Comparison of ENCODE assay signal across 11 mouse cellular contexts in the genomic region with DNA sequence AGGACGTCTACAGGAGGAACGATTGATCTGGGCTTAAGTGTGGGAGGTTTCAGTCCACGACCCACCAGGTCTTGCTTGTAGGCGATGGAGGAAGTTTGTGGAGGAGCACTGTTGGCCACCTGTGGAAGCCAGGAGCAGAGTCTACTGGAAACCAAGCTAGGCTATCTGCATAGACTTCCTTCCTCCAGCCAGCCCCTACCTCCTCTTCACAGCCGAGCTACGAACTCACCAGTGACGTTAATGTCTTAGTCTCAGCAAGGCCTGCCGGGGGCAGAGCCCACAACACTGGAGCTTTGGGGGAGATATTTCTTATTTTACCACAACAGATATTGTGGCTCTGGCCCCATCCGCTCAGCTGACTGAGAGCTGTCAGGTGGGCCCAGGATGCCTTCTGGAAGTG.
A peak's percentile ranks its signal among the peaks of the same experiment; 100 is the strongest.
DNase-seq lines count a peak whose midpoint lies in the region; ATAC-seq and TF ChIP-seq lines count a peak whose summit lies in the region.
"Had no signal": no experiment of that assay in that cellular context is flagged by ENCODE, and none has a peak within 500 bp of the region (broad histone marks: within the 10 kb centered on the region; RNA-seq: fewer than 3 reads in every experiment).

No protein-coding gene starts in this region.

- H3K4me1 ChIP-seq in hindbrain, embryonic 11.5 days (replicated peaks; ENCODE audit: control insufficient read depth, insufficient read depth, low read length) = no peaks in the 10 kb centered on the region
- H3K4me1 ChIP-seq in hindbrain, embryonic 12.5 days = peaks cover 30% of the 10 kb centered on the region
- peaks cover 12% of the 10 kb centered on the region for H3K4me1 ChIP-seq in liver, postnatal 0 days (ENCODE audit: insufficient read depth)
- no peaks in the 10 kb centered on the region; the same call in 1 of the 2 replicates for H3K4me1 ChIP-seq in midbrain, embryonic 11.5 days (ENCODE audit: control insufficient read depth, insufficient read depth, low read length)

- H3K9me3 ChIP-seq in hindbrain, embryonic 11.5 days (ENCODE audit: control insufficient read depth, low read length) = no peaks in the 10 kb centered on the region
- H3K9me3 ChIP-seq in hindbrain, embryonic 12.5 days (replicated peaks) = no peaks in the 10 kb centered on the region
- H3K9me3 ChIP-seq in liver, postnatal 0 days (ENCODE audit: low read length) = no peaks in the 10 kb centered on the region
- no peaks in the 10 kb centered on the region for H3K9me3 ChIP-seq in midbrain, embryonic 11.5 days (ENCODE audit: control insufficient read depth, low read length)
- H3K9me3 ChIP-seq: embryonic facial prominence, embryonic 15.5 days; hindbrain, embryonic 13.5 days; neural tube, embryonic 12.5 days had no signal

- no peaks in the 10 kb centered on the region for H3K27me3 ChIP-seq in hindbrain, embryonic 11.5 days (ENCODE audit: control insufficient read depth, insufficient read depth, low read length)
- no peaks in the 10 kb centered on the region for H3K27me3 ChIP-seq in hindbrain, embryonic 12.5 days
- no peaks in the 10 kb centered on the region for H3K27me3 ChIP-seq in liver, postnatal 0 days (ENCODE audit: insufficient read depth, low read length)
- no peaks in the 10 kb centered on the region for H3K27me3 ChIP-seq in midbrain, embryonic 11.5 days (ENCODE audit: control insufficient read depth, insufficient read depth, low read length)
- H3K27me3 ChIP-seq: embryonic facial prominence, embryonic 15.5 days; hindbrain, embryonic 13.5 days; neural tube, embryonic 12.5 days had no signal

- 79% methylated on average over 9 of the region's 9 CpGs for whole genome bisulfite sequencing in hindbrain, embryonic 11.5 days
- WGBS in hindbrain, embryonic 12.5 days = 79% methylated on average over 9 of the region's 9 CpGs
- 35% methylated on average over 9 of the region's 9 CpGs for WGBS in liver, postnatal 0 days (ENCODE audit: insufficient replicate concordance)
- 89% methylated on average over 9 of the region's 9 CpGs for WGBS in midbrain, embryonic 11.5 days

- H3K4me2 ChIP-seq in hindbrain, embryonic 11.5 days (replicated peaks; ENCODE audit: low read depth, low read length) = no peak overlapping the region
- no peak overlapping the region for H3K4me2 ChIP-seq in hindbrain, embryonic 12.5 days (replicated peaks)
- peak overlapping the region; percentile 29; the same call in 1 of the 2 replicates for H3K4me2 ChIP-seq in liver, postnatal 0 days (ENCODE audit: low read depth, low read length)
- H3K4me2 ChIP-seq in midbrain, embryonic 11.5 days = no peak overlapping the region
- H3K4me2 ChIP-seq: embryonic facial prominence, embryonic 15.5 days; hindbrain, embryonic 13.5 days; neural tube, embryonic 12.5 days had no signal

- no peak for DNase-seq in hindbrain, embryonic 11.5 days (ENCODE audit: low spot score)
- DNase-seq in T-cell, adult 2 months (ENCODE audit: low spot score) = peak; percentile 19
- DNase-seq in induced T-regulatory cell, adult 2 months (ENCODE audit: low read depth) = peak; percentile 38
- no peak for DNase-seq in liver, postnatal 0 days
- no peak for DNase-seq in cerebellum, postnatal 4 days (ENCODE audit: low spot score in 2 of 2)
- DNase-seq in midbrain, embryonic 11.5 days (ENCODE audit: low spot score, missing footprints) = no peak
- no peak for DNase-seq in kidney, adult 11 months

- no peak overlapping the region for H3K4me3 ChIP-seq in hindbrain, embryonic 11.5 days (ENCODE audit: low read depth, low read length)
- H3K4me3 ChIP-seq in hindbrain, embryonic 12.5 days = no peak overlapping the region
- H3K4me3 ChIP-seq in liver, postnatal 0 days (ENCODE audit: low read depth, low read length) = no peak overlapping the region
- no peak overlapping the region for H3K4me3 ChIP-seq in midbrain, embryonic 11.5 days (ENCODE audit: low read depth, low read length)
- H3K4me3 ChIP-seq: embryonic facial prominence, embryonic 15.5 days; hindbrain, embryonic 13.5 days; neural tube, embryonic 12.5 days had no signal

- TF ChIP-seq EP300 in liver, postnatal 0 days (IDR thresholded peaks at IDR 0.05; ENCODE audit: low read depth) = no peak

- TF ChIP-seq CTCF in liver, postnatal 0 days (IDR thresholded peaks at IDR 0.05; ENCODE audit: low read depth) = no peak

- H3K36me3 ChIP-seq in hindbrain, embryonic 11.5 days (ENCODE audit: control insufficient read depth, insufficient read depth, low read length) = no peaks in the 10 kb centered on the region
- H3K36me3 ChIP-seq in hindbrain, embryonic 12.5 days = no peaks in the 10 kb centered on the region
- no peaks in the 10 kb centered on the region for H3K36me3 ChIP-seq in liver, postnatal 0 days (replicated peaks; ENCODE audit: insufficient read depth, low read length)
- no peaks in the 10 kb centered on the region for H3K36me3 ChIP-seq in midbrain, embryonic 11.5 days (ENCODE audit: control insufficient read depth, insufficient read depth, low read length)
- H3K36me3 ChIP-seq: embryonic facial prominence, embryonic 15.5 days; hindbrain, embryonic 13.5 days; neural tube, embryonic 12.5 days had no signal

- no peak for ATAC-seq in hindbrain, embryonic 11.5 days (ENCODE audit: low FRiP score)
- no peak for ATAC-seq in hindbrain, embryonic 12.5 days (ENCODE audit: low FRiP score)
- peak; percentile 25 for ATAC-seq in liver, postnatal 0 days
- no peak for ATAC-seq in midbrain, embryonic 11.5 days (ENCODE audit: low FRiP score)

- H3K27ac ChIP-seq in hindbrain, embryonic 11.5 days (ENCODE audit: low read depth, low read length) = 0 out of 2 replicates have a peak overlapping the region, but pooled peaks have one; percentile 36
- H3K27ac ChIP-seq in hindbrain, embryonic 12.5 days = no peak overlapping the region
- peak overlapping the region; percentile 81 for H3K27ac ChIP-seq in liver, postnatal 0 days (ENCODE audit: low read depth)
- H3K27ac ChIP-seq in midbrain, embryonic 11.5 days (ENCODE audit: low read depth, low read length) = no peak overlapping the region
- H3K27ac ChIP-seq: embryonic facial prominence, embryonic 15.5 days; hindbrain, embryonic 13.5 days; neural tube, embryonic 12.5 days had no signal

- H3K9ac ChIP-seq in hindbrain, embryonic 11.5 days (ENCODE audit: low read depth, low read length) = no peak overlapping the region
- H3K9ac ChIP-seq in hindbrain, embryonic 12.5 days = no peak overlapping the region
- no peak overlapping the region for H3K9ac ChIP-seq in liver, postnatal 0 days (replicated peaks)
- no peak overlapping the region for H3K9ac ChIP-seq in midbrain, embryonic 11.5 days (ENCODE audit: low read length)
- H3K9ac ChIP-seq: embryonic facial prominence, embryonic 15.5 days; hindbrain, embryonic 13.5 days; neural tube, embryonic 12.5 days had no signal

Comparison
In these comparisons a context has a peak if more than half of its experiments do, and no peak if none do; other contexts are left out.
1. H3K27ac ChIP-seq: peak in hindbrain, embryonic 11.5 days (single experiment) and liver, postnatal 0 days (single experiment); none in hindbrain, embryonic 12.5 days (single experiment) and midbrain, embryonic 11.5 days (single experiment).
2. DNase-seq: peak in T-cell, adult 2 months (single experiment) and induced T-regulatory cell, adult 2 months (single experiment); none in hindbrain, embryonic 11.5 days (single experiment), liver, postnatal 0 days (single experiment), cerebellum, postnatal 4 days (0 of 2), midbrain, embryonic 11.5 days (single experiment) and kidney, adult 11 months (single experiment).